Mouse (Mus musculus): ENCODE results near the gene Col1a2.

DNA sequence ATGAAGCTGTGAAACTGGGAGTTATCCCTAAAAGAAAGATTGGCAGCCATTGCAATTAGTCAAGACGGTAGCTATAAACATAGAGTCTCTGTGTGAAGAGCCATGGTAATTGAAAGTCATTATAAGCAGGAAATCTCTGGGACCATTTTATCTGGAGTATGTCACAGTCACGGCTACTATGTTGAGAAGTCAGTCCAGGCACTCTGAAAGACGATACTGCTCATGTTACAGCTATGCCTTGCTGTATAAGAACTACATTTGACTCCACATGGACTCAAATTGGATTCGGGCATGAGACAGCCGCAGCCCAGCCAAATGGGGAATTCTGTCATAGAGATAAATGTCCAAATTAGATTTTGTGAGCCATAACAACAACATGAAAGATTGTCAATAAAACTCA is 58.9 kb downstream of the Col1a2 start:
- TF ChIP-seq GATA1 (IDR thresholded peaks at IDR 0.05; ENCODE audit: borderline replicate concordance, low read length) (no peak), FLI1 (IDR thresholded peaks at IDR 0.05; ENCODE audit: low read length) (no peak)

Data from megakaryocyte, embryonic 14.5 days (primary cell).